Mouse (Mus musculus) brain, embryonic 18.5 days (tissue): Measurements from ENCODE around the gene Cyp26b1.

Source experiments
- DNase-seq: peaks from one replicate; pipeline ENCODE4 v3.0.0-alpha.2; 2012; ENCODE audit warnings: low read depth, low spot score

Gene Cyp26b1

GRCm38 (mm10) chr6:84587471-84588101, 6.1 kb downstream of the Cyp26b1 start:
- no peak for DNase-seq

- no peak for DNase-seq
These were observed 7.0 kb downstream of the Cyp26b1 start for GRCm38 (mm10) chr6:84586551-84587200.

- no peak for DNase-seq
These were observed 7.9 kb downstream of the Cyp26b1 start for GRCm38 (mm10) chr6:84585686-84586300.

- DNase-seq: no peak
These were observed 8.7 kb downstream of the Cyp26b1 start for GRCm38 (mm10) chr6:84584783-84585685.

GRCm38 (mm10) chr6:84583841-84584782, 9.6 kb downstream of the Cyp26b1 start:
- DNase-seq: no peak

GRCm38 (mm10) chr6:84583371-84583770, 10.3 kb downstream of the Cyp26b1 start:
- no peak for DNase-seq

- DNase-seq: no peak
These were observed 10.9 kb downstream of the Cyp26b1 start for GRCm38 (mm10) chr6:84582826-84583225.

- no peak for DNase-seq
These were observed 11.8 kb downstream of the Cyp26b1 start for GRCm38 (mm10) chr6:84581833-84582445.

GRCm38 (mm10) chr6:84580979-84581832, 12.5 kb downstream of the Cyp26b1 start:
- no peak for DNase-seq

GRCm38 (mm10) chr6:84579508-84579907, 14.2 kb downstream of the Cyp26b1 start:
- no peak for DNase-seq

GRCm38 (mm10) chr6:84578928-84579327, 14.8 kb downstream of the Cyp26b1 start:
- DNase-seq: no peak

GRCm38 (mm10) chr6:84577898-84578297, 15.8 kb downstream of the Cyp26b1 start:
- DNase-seq: no peak

- no peak for DNase-seq
These were observed 19.6 kb downstream of the Cyp26b1 start for GRCm38 (mm10) chr6:84573905-84574660.

GRCm38 (mm10) chr6:84570039-84570438, 23.7 kb downstream of the Cyp26b1 start:
- DNase-seq: no peak

- no peak for DNase-seq
These were observed 24.1 kb downstream of the Cyp26b1 start for GRCm38 (mm10) chr6:84569590-84569989.

- no peak for DNase-seq
These were observed 24.8 kb downstream of the Cyp26b1 start for GRCm38 (mm10) chr6:84568880-84569279.

GRCm38 (mm10) chr6:84567696-84568095, 26.0 kb downstream of the Cyp26b1 start:
- DNase-seq: no peak

GRCm38 (mm10) chr6:84566825-84567224, 26.9 kb downstream of the Cyp26b1 start:
- no peak for DNase-seq

GRCm38 (mm10) chr6:84565245-84565644, 28.5 kb downstream of the Cyp26b1 start:
- DNase-seq: no peak
